9 mouse cellular contexts compared by ENCODE assay signal in the genomic region with DNA sequence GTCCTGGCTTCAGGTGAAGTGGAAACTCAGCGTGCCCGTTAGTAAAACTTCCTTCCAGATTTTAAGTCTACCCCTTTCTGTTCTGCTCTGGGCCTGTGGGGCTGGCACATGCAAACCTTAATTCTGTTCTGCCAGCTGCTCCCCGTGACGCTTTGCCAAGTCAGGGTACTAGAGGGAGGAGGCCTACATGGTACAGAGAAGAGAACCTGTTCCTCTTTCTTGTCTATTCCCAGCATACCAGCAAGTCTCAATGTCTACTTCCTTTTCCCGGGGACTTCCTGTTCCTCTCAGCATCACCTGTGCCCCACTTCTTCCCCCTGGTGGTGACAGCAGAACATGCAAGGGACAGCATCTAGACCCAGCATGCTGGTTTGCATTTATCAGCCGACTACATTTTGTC.
DNase-seq lines count a peak whose midpoint lies in the region; ATAC-seq and TF ChIP-seq lines count a peak whose summit lies in the region.
"Had no signal": no experiment of that assay in that cellular context is flagged by ENCODE, and none has a peak within 500 bp of the region (broad histone marks: within the 10 kb centered on the region; RNA-seq: fewer than 3 reads in every experiment).

No protein-coding gene starts in this region.

- TF ChIP-seq CTCF in embryonic fibroblast, embryonic 13.5 days (IDR thresholded peaks at IDR 0.05; ENCODE audit: borderline replicate concordance, insufficient read depth, low read length): peak; percentile 52; the same call in 1 of the 2 replicates
- peak; percentile 65 for TF ChIP-seq CTCF in kidney, postnatal 0 days (IDR thresholded peaks at IDR 0.05; ENCODE audit: low read depth)

- no peak for ATAC-seq in heart, embryonic 11.5 days (replicated peaks; ENCODE audit: insufficient number of reproducible peaks, low FRiP score, low TSS enrichment)
- no peak for ATAC-seq in kidney, postnatal 0 days (replicated peaks; ENCODE audit: low FRiP score, low read depth)
- ATAC-seq in liver, embryonic 13.5 days (ENCODE audit: low read depth): no peak; the same call in 1 of the 2 replicates
- peak; percentile 63; the same call in 1 of the 2 replicates for ATAC-seq in neutrophil, adult 5-6 weeks (ENCODE audit: extremely low read depth, insufficient number of reproducible peaks, low FRiP score, poor library complexity, severe bottlenecking)

- no peaks in the 10 kb centered on the region for H3K27me3 ChIP-seq in heart, embryonic 11.5 days (ENCODE audit: control insufficient read depth, insufficient read depth, low read length)
- H3K27me3 ChIP-seq in kidney, postnatal 0 days (ENCODE audit: insufficient read depth, low read length): no peaks in the 10 kb centered on the region
- no peaks in the 10 kb centered on the region for H3K27me3 ChIP-seq in liver, embryonic 13.5 days
- H3K27me3 ChIP-seq: embryonic facial prominence, embryonic 13.5 days had no signal

- no peaks in the 10 kb centered on the region for H3K9me3 ChIP-seq in heart, embryonic 11.5 days (replicated peaks; ENCODE audit: control insufficient read depth, low read length)
- H3K9me3 ChIP-seq in kidney, postnatal 0 days (replicated peaks; ENCODE audit: low read length): no peaks in the 10 kb centered on the region
- no peaks in the 10 kb centered on the region for H3K9me3 ChIP-seq in liver, embryonic 13.5 days (replicated peaks)
- H3K9me3 ChIP-seq: embryonic facial prominence, embryonic 13.5 days had no signal

- no peak overlapping the region for H3K9ac ChIP-seq in heart, embryonic 11.5 days (ENCODE audit: low read depth, low read length)
- H3K9ac ChIP-seq in kidney, postnatal 0 days (ENCODE audit: low read depth, low read length): no peak overlapping the region
- H3K9ac ChIP-seq in liver, embryonic 13.5 days: no peak overlapping the region
- H3K9ac ChIP-seq: embryonic facial prominence, embryonic 13.5 days had no signal

- TF ChIP-seq POLR2A in embryonic fibroblast, embryonic 13.5 days (IDR thresholded peaks at IDR 0.05; ENCODE audit: low read depth, low read length): no peak

- peak; percentile 12 to 26 for DNase-seq in heart, adult 18-20 months
- peak; percentile 28 for DNase-seq in NIH3T3 (ENCODE audit: low read depth)
- DNase-seq in kidney, postnatal 0 days (ENCODE audit: low spot score): peak; percentile 44
- DNase-seq in liver, embryonic 13.5 days: peak; percentile 2
- DNase-seq in yolk sac, embryonic 10.5 days (ENCODE audit: low spot score): no peak

- no peak overlapping the region for H3K4me2 ChIP-seq in heart, embryonic 11.5 days
- H3K4me2 ChIP-seq in kidney, postnatal 0 days (ENCODE audit: low read length): no peak overlapping the region
- H3K4me2 ChIP-seq in liver, embryonic 13.5 days: no peak overlapping the region
- H3K4me2 ChIP-seq: embryonic facial prominence, embryonic 13.5 days had no signal

- H3K4me3 ChIP-seq in heart, embryonic 11.5 days (ENCODE audit: low read depth, low read length): no peak overlapping the region
- no peak overlapping the region for H3K4me3 ChIP-seq in embryonic fibroblast, embryonic 13.5 days (ENCODE audit: insufficient read depth, low read length)
- H3K4me3 ChIP-seq in kidney, postnatal 0 days (replicated peaks; ENCODE audit: low read depth, low read length): no peak overlapping the region
- H3K4me3 ChIP-seq in liver, embryonic 13.5 days (replicated peaks): no peak overlapping the region
- H3K4me3 ChIP-seq: embryonic facial prominence, embryonic 13.5 days had no signal

- no peaks in the 10 kb centered on the region for H3K4me1 ChIP-seq in heart, embryonic 11.5 days (ENCODE audit: control insufficient read depth, insufficient read depth, low read length)
- no peaks in the 10 kb centered on the region for H3K4me1 ChIP-seq in embryonic fibroblast, embryonic 13.5 days (ENCODE audit: control insufficient read depth, insufficient read depth, low read length)
- H3K4me1 ChIP-seq in kidney, postnatal 0 days (replicated peaks; ENCODE audit: insufficient read depth, low read length): 0 out of 2 replicates have a peak, but pooled peaks cover 3% of the 10 kb centered on the region
- H3K4me1 ChIP-seq in liver, embryonic 13.5 days (replicated peaks): no peaks in the 10 kb centered on the region

- H3K27ac ChIP-seq in heart, embryonic 11.5 days (ENCODE audit: low read depth, low read length): no peak overlapping the region
- no peak overlapping the region for H3K27ac ChIP-seq in embryonic fibroblast, embryonic 13.5 days (ENCODE audit: insufficient read depth, low read length)
- no peak overlapping the region for H3K27ac ChIP-seq in kidney, postnatal 0 days
- no peak overlapping the region for H3K27ac ChIP-seq in liver, embryonic 13.5 days
- H3K27ac ChIP-seq: embryonic facial prominence, embryonic 13.5 days had no signal

- WGBS in heart, embryonic 11.5 days (ENCODE audit: insufficient replicate concordance): 80% methylated on average over 6 of the region's 6 CpGs
- 85% methylated on average over 6 of the region's 6 CpGs for WGBS in kidney, postnatal 0 days
- WGBS in liver, embryonic 13.5 days (ENCODE audit: insufficient replicate concordance): 57% methylated on average over 6 of the region's 6 CpGs

- no peaks in the 10 kb centered on the region for H3K36me3 ChIP-seq in heart, embryonic 11.5 days (ENCODE audit: control insufficient read depth, insufficient read depth, low read length)
- H3K36me3 ChIP-seq in kidney, postnatal 0 days (ENCODE audit: insufficient read depth, low read length): no peaks in the 10 kb centered on the region
- no peaks in the 10 kb centered on the region for H3K36me3 ChIP-seq in liver, embryonic 13.5 days
